Mouse (Mus musculus) neural tube, embryonic 12.5 days (tissue): Measurements from ENCODE around the gene Arhgap4. TPM values are rescaled to one million over a fixed set of nuclear protein-coding genes. Genes with fewer than 3 reads are reported as not detected.

Experiments used
- ATAC-seq: fragments of 200-750 bp; cut with Nextera tagmentation; 2 replicates; pipeline ENCODE4 v1.8.0; 2017; ENCODE audit warnings: low read depth, mild to moderate bottlenecking, moderate TSS enrichment, moderate library complexity; ENCODE audit not compliant: low FRiP score
- H3K27ac ChIP-seq: fragments of 300-500 bp; sonication (generic); 2 replicates; pipeline ENCODE4 v1.5.1; 2016
- H3K27me3 ChIP-seq: fragments of 300-500 bp; sonication (generic); replicated peaks from 2 replicates; pipeline ENCODE4 v1.6.1; 2016; ENCODE audit warnings: mild to moderate bottlenecking
- H3K36me3 ChIP-seq: fragments of 300-500 bp; sonication (generic); 2 replicates; pipeline ENCODE4 v1.6.1; 2016; ENCODE audit warnings: mild to moderate bottlenecking
- H3K4me1 ChIP-seq: fragments of 300-500 bp; sonication (generic); 2 replicates; pipeline ENCODE4 v1.6.1; 2016
- H3K4me2 ChIP-seq: fragments of 300-500 bp; sonication (generic); replicated peaks from 2 replicates; pipeline ENCODE4 v1.6.1; 2016; ENCODE audit warnings: mild to moderate bottlenecking
- H3K4me3 ChIP-seq: fragments of 300-500 bp; sonication (generic); 2 replicates; pipeline ENCODE4 v1.5.1; 2016
- H3K9ac ChIP-seq: fragments of 300-500 bp; sonication (generic); 2 replicates; pipeline ENCODE4 v1.6.1; 2016; ENCODE audit warnings: mild to moderate bottlenecking
- H3K9me3 ChIP-seq: fragments of 300-500 bp; sonication (generic); 2 replicates; pipeline ENCODE4 v1.6.1; 2016; ENCODE audit warnings: mild to moderate bottlenecking
- WGBS: fragments of 180-500 bp; shearing (Covaris S2); methylation state at CpG from one replicate; pipeline ENCODE4 v1.1.7; 2016; 5-methylcytosine and 5-hydroxymethylcytosine counted together
- polyA plus RNA-seq: library from polyadenylated mRNA; unstranded; fragments of >200 nt; fragmentation: Nextera tagmentation; extraction: Ambion mirVana; gene quantifications from 2 replicates; pipeline ENCODE4 v1.2.1, GENCODE M21; 2016

The Arhgap4 gene
- polyA plus RNA-seq, 1 experiment from 2014 or later, result 3.1 TPM

DNA sequence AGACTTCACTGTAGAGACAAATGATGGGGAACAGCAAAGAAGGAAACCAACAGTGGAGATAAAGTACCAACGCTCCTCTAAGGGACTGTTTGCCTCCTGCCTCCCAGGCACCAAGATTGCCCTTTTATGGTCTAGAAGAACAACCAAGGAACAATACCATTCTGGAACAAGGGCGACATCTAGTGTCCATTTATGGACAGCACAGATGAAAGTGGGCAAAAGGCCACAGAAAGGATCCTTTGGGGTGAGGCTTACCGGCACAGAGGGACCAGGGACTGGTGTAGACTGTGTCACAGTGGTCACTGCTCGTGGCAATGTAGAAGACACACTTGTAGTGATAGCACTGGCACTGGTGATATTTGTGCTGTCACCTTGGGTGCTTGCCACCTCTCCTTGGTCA lies 27.0 kb upstream of the Arhgap4 start:
- Histone ChIP-seq H3K36me3 (peaks cover 93% of the 10 kb centered on the region), H3K4me2 (no peak overlapping the region), H3K4me1 (no peaks in the 10 kb centered on the region), H3K4me3 (no peak overlapping the region), H3K9ac (no peak overlapping the region), H3K9me3 (no peaks in the 10 kb centered on the region), H3K27ac (no peak overlapping the region), H3K27me3 (no peaks in the 10 kb centered on the region)
- ATAC-seq, result peak; percentile 45; the same call in 1 of the 2 replicates
- WGBS, result 23% methylated on average over 4 of the region's 4 CpGs

- Histone ChIP-seq H3K4me3 (no peak overlapping the region), H3K9me3 (no peaks in the 10 kb centered on the region), H3K9ac (no peak overlapping the region), H3K4me2 (no peak overlapping the region), H3K36me3 (peaks cover 91% of the 10 kb centered on the region), H3K27ac (no peak overlapping the region), H3K27me3 (no peaks in the 10 kb centered on the region), H3K4me1 (no peaks in the 10 kb centered on the region)
- WGBS, result 72% methylated on average over 6 of the region's 6 CpGs
- no peak for ATAC-seq
Measured at GRCm38 (mm10) chrX:73946896-73947295, 25.2 kb upstream of the Arhgap4 start.

- no peak for ATAC-seq
- WGBS, result 87% methylated on average over 2 of the region's 2 CpGs
- Histone ChIP-seq H3K36me3 (peaks cover 49% of the 10 kb centered on the region), H3K4me1 (no peaks in the 10 kb centered on the region), H3K9me3 (no peaks in the 10 kb centered on the region), H3K27ac (no peak overlapping the region), H3K4me3 (no peak overlapping the region), H3K4me2 (no peak overlapping the region), H3K9ac (no peak overlapping the region), H3K27me3 (no peaks in the 10 kb centered on the region)
Measured at GRCm38 (mm10) chrX:73942294-73942693, 20.6 kb upstream of the Arhgap4 start.

- no peak for ATAC-seq
- no peak overlapping the region for H3K4me3 ChIP-seq
- no peaks in the 10 kb centered on the region for H3K4me1 ChIP-seq
- no peaks in the 10 kb centered on the region for H3K9me3 ChIP-seq
- 85% methylated on average over 2 of the region's 2 CpGs for WGBS
- H3K27me3 ChIP-seq, result no peaks in the 10 kb centered on the region
- H3K27ac ChIP-seq, result no peak overlapping the region
- no peak overlapping the region for H3K9ac ChIP-seq
- peaks cover 45% of the 10 kb centered on the region for H3K36me3 ChIP-seq
- no peak overlapping the region for H3K4me2 ChIP-seq
Measured at GRCm38 (mm10) chrX:73941860-73942259, 20.2 kb upstream of the Arhgap4 start.

DNA sequence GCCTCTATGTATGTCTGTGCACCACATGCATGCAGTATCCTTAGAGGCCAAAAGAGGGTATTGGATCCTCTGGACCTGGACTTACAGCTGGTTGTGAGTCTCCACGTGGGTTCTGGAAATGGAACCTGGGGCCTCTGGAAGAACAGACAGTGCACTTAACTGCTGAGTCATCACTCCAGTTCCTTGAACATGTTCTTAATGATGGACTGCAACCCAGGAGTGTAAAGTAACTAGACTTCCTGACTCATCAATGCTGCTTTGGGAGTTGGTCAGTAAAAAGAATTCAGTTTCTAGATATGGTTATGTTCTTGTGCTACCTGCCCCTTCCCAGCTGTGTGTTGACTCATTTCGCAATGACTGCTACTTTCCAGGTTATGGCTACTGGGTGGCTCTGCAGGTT lies 10.2 kb upstream of the Arhgap4 start:
- no peaks in the 10 kb centered on the region for H3K27me3 ChIP-seq
- no peak overlapping the region for H3K4me3 ChIP-seq
- H3K9ac ChIP-seq, result no peak overlapping the region
- no peak for ATAC-seq
- no peak overlapping the region for H3K27ac ChIP-seq
- H3K4me1 ChIP-seq, result no peaks in the 10 kb centered on the region
- no peak overlapping the region for H3K4me2 ChIP-seq
- no peaks in the 10 kb centered on the region for H3K9me3 ChIP-seq
- H3K36me3 ChIP-seq, result no peaks in the 10 kb centered on the region
- 77% methylated on average over 2 of the region's 2 CpGs for WGBS

DNA sequence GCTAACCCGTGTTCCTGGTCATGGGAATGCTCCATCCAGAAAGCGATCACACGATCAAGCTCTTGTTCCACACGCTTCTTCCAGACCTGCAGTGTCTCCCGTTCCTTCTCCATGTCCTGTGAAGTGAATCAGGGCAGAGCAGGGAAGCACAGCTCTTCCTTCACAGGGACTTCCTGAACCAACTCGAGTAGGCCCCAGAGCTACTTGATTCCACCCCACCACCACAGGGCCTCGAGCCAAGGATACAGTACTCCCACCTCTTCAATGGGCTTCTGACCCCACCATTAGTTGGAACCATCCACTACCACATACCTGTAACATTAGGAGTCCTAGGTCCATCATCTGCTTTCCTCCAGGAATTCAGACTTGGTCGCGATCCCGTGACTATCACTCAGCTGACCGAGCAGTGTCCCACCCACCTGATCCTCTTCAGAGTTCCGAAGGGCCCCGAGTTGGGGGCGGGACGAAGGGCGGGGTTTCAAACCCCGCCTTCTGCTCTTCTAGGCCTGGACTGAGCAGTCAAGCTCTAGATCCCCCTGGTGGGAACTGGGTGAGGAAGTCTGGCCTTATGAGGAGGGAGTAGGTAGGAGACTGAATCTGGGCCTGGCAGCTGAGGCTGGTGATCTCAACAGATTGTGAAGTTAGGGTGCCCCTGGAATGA lies 8.9 kb upstream of the Arhgap4 start, which contains the start of gene Renbp:
Gene Renbp (minus strand): TSS at position 449 of the 661 bp plus-strand sequence.
- Histone ChIP-seq H3K27ac (no peak within 1 kb of the TSS), H3K9ac (no peak within 1 kb of the TSS), H3K4me3 (no peak within 1 kb of the TSS), H3K9me3 (no peaks in the 10 kb centered on the region), H3K4me2 (peak within 1 kb of the TSS; percentile 24), H3K36me3 (no peaks in the 10 kb centered on the region), H3K4me1 (no peaks in the 10 kb centered on the region), H3K27me3 (no peaks in the 10 kb centered on the region)
- ATAC-seq, result 0 out of 2 replicates have a peak, but pooled peaks have one; percentile 44
- WGBS, result 43% methylated on average over 17 of the region's 17 CpGs

- no peaks in the 10 kb centered on the region for H3K27me3 ChIP-seq
- peaks cover 5% of the 10 kb centered on the region; the same call in 1 of the 2 replicates for H3K4me1 ChIP-seq
- no peaks in the 10 kb centered on the region for H3K9me3 ChIP-seq
- H3K4me3 ChIP-seq, result peak overlapping the region; percentile 52
- no peak overlapping the region for H3K9ac ChIP-seq
- WGBS, result 73% methylated on average over 8 of the region's 8 CpGs
- ATAC-seq, result peak; percentile 22; the same call in 1 of the 2 replicates
- no peak overlapping the region for H3K27ac ChIP-seq
- H3K4me2 ChIP-seq, result peak overlapping the region; percentile 67
- H3K36me3 ChIP-seq, result peaks cover 10% of the 10 kb centered on the region
Measured at GRCm38 (mm10) chrX:73922550-73922882, 846 bp upstream of the Arhgap4 start.

- WGBS, result 16% methylated on average over 34 of the region's 34 CpGs
- H3K27me3 ChIP-seq, result no peaks in the 10 kb centered on the region
- peak overlapping the region; percentile 62 for H3K9ac ChIP-seq
- peaks cover 5% of the 10 kb centered on the region; the same call in 1 of the 2 replicates for H3K4me1 ChIP-seq
- H3K9me3 ChIP-seq, result no peaks in the 10 kb centered on the region
- no peak overlapping the region for H3K27ac ChIP-seq
- peak overlapping the region; percentile 67 for H3K4me2 ChIP-seq
- peak overlapping the region; percentile 52 for H3K4me3 ChIP-seq
- peak; percentile 46; the same call in 1 of the 2 replicates for ATAC-seq
- H3K36me3 ChIP-seq, result peaks cover 10% of the 10 kb centered on the region
Measured at GRCm38 (mm10) chrX:73921285-73921822, 316 bp downstream of the Arhgap4 start.

DNA sequence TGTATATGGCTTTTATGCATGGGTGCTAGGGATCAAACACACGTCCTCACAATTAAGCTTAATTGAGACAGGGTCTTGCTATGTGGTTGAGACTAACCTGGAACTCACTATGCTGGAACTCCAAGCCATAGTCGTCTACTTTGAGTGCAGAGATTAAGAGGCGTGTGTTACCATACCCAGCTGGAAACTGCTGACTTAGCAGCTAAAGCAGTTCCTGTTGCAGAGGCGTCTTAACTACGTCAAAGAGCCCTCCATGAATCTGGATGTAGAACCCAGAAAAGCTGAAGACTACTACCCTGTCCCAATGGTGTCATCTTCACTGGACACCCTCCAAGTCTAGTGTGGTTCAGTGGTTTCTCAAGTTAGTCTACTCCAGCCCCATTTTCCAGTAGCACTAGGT lies 3.0 kb downstream of the Arhgap4 start:
- Histone ChIP-seq H3K9ac (no peak overlapping the region), H3K4me2 (no peak overlapping the region), H3K36me3 (peaks cover 10% of the 10 kb centered on the region), H3K9me3 (no peaks in the 10 kb centered on the region), H3K27me3 (no peaks in the 10 kb centered on the region), H3K4me3 (no peak overlapping the region), H3K27ac (no peak overlapping the region), H3K4me1 (peaks cover 5% of the 10 kb centered on the region; the same call in 1 of the 2 replicates)
- no peak for ATAC-seq
- WGBS, result 90% methylated on average over 5 of the region's 5 CpGs

GRCm38 (mm10) chrX:73916945-73917344 lies 4.7 kb downstream of the Arhgap4 start:
- Histone ChIP-seq H3K27me3 (no peaks in the 10 kb centered on the region), H3K27ac (no peak overlapping the region), H3K4me1 (peaks cover 5% of the 10 kb centered on the region; the same call in 1 of the 2 replicates), H3K9ac (no peak overlapping the region), H3K9me3 (no peaks in the 10 kb centered on the region), H3K4me3 (no peak overlapping the region), H3K4me2 (no peak overlapping the region), H3K36me3 (peaks cover 10% of the 10 kb centered on the region)
- WGBS, result 77% methylated on average over 8 of the region's 8 CpGs
- no peak for ATAC-seq

DNA sequence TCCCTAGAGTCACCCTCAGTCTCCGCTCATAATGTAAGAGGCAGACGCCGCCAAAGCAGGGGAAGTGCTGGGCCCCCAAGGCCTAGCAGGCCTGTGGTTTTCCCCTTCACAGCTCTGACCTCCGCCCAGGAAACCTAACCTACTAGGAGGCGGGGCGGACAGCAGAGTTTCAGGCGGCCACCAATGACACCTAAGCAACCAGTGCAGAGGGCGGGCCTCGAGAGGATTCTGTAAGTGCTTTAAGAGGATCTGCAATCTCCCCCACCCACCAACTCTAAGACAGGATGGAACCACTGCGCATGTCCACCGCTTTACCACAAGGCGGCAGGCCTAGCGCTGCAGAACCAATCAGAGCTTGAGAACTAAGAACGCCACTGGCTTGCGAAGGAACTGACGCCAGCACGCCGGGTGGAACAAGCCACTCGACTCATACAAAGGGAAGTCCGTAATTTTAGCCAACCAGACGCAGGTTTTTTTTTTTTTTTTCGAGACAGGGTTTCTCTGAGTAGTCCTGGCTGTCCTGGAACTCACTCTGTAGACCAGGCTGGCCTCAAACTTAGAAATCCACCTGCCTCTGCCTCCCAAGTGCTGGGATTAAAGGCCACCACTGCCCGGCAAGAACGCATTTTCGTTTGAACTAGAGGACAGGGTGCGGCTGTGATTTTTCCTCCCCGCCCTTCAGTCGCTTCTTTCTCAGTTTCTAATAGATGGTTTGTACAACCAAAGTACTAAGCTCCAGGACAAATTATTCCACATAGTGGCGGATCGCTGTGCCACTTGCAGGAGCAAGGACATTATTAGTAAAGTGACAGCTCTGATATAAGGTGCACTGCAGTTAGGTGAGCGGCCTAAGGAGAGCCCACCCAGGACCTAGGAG lies 6.6 kb downstream of the Arhgap4 start:
- Histone ChIP-seq H3K36me3 (peaks cover 10% of the 10 kb centered on the region), H3K4me1 (no peaks in the 10 kb centered on the region), H3K4me2 (peak overlapping the region; percentile 49), H3K9me3 (no peaks in the 10 kb centered on the region), H3K9ac (no peak overlapping the region), H3K27ac (no peak overlapping the region), H3K27me3 (no peaks in the 10 kb centered on the region), H3K4me3 (0 out of 2 replicates have a peak overlapping the region, but pooled peaks have one; percentile 7)
- peak; percentile 94 for ATAC-seq
- WGBS, result 31% methylated on average over 31 of the region's 31 CpGs

- Histone ChIP-seq H3K27ac (no peak overlapping the region), H3K4me3 (no peak overlapping the region), H3K36me3 (no peaks in the 10 kb centered on the region), H3K9ac (no peak overlapping the region), H3K27me3 (no peaks in the 10 kb centered on the region), H3K9me3 (no peaks in the 10 kb centered on the region), H3K4me1 (no peaks in the 10 kb centered on the region), H3K4me2 (no peak overlapping the region)
- ATAC-seq, result no peak
- 86% methylated on average over 2 of the region's 2 CpGs for WGBS
Measured at GRCm38 (mm10) chrX:73911588-73911987, 10.1 kb downstream of the Arhgap4 start.
